Mouse (Mus musculus): Measurements from ENCODE around the gene Pigq.

Pigq gene

GRCm38 (mm10) chr17:25880913-25881641 lies 63.7 kb downstream of the Pigq start:
- DNase-seq = no peak

- peak; percentile 59 for DNase-seq
Observed at GRCm38 (mm10) chr17:25880196-25880910, 64.4 kb downstream of the Pigq start, which contains the start of gene Wfikkn1. Wfikkn1 (minus strand) TSS chr17:25880858.

- peak; percentile 56 for DNase-seq
Observed at GRCm38 (mm10) chr17:25879750-25880149, 65.0 kb downstream of the Pigq start.

GRCm38 (mm10) chr17:25879261-25879660 lies 65.5 kb downstream of the Pigq start:
- peak; percentile 40 for DNase-seq

- peak; percentile 67 for DNase-seq
Observed at GRCm38 (mm10) chr17:25878611-25879180, 66.0 kb downstream of the Pigq start.

GRCm38 (mm10) chr17:25877741-25878610 lies 66.8 kb downstream of the Pigq start:
- peak; percentile 67 for DNase-seq

GRCm38 (mm10) chr17:25877025-25877424 lies 67.7 kb downstream of the Pigq start:
- no peak for DNase-seq

Data from cerebellum, adult 11-12 months (tissue).